Mouse (Mus musculus) testis, adult 2 months (tissue): ENCODE measurements around the gene Nos1ap.

Source experiments
- CTCF ChIP-seq: fragments of 200-500 bp; IDR thresholded peaks from 2 replicates; pipeline ENCODE4 v1.5.1; 2012; ENCODE audit warnings: low read depth, mild to moderate bottlenecking, inconsistent platforms, low read length, moderate library complexity; ENCODE audit not compliant: control insufficient read depth, insufficient read depth, insufficient replicate concordance
- POLR2A ChIP-seq: fragments of 200-500 bp; IDR thresholded peaks from 2 replicates; pipeline ENCODE4 v1.6.1; 2012; ENCODE audit warnings: low read depth, mild to moderate bottlenecking, inconsistent platforms, low read length, moderate library complexity; ENCODE audit not compliant: control insufficient read depth

GRCm38 (mm10) chr1:170453455-170453854 is 136.2 kb downstream of the Nos1ap start:
- TF ChIP-seq CTCF, result no peak
- no peak for TF ChIP-seq POLR2A
